Mouse (Mus musculus): ENCODE results near the gene Jmjd6. TPM values are rescaled to one million over a fixed set of nuclear protein-coding genes. Genes with fewer than 3 reads are reported as not detected.

Jmjd6 gene
- polyA plus RNA-seq, 1 experiment, result 66.5 TPM

GRCm38 (mm10) chr11:116847187-116848085 is 4.2 kb upstream of the Jmjd6 start:
- Histone ChIP-seq H3K27ac (ENCODE audit: control insufficient read depth, insufficient read depth, low read depth, low read length) (no peak overlapping the region), H3K36me3 (ENCODE audit: control insufficient read depth, insufficient read depth, low read length) (peaks cover 4% of the 10 kb centered on the region), H3K4me3 (ENCODE audit: control insufficient read depth, low read depth, low read length) (no peak overlapping the region), H3K27me3 (ENCODE audit: control insufficient read depth, insufficient read depth, low read length) (no peaks in the 10 kb centered on the region), H3K4me1 (ENCODE audit: control insufficient read depth, insufficient read depth, low read length) (peaks cover 3% of the 10 kb centered on the region)
- TF ChIP-seq POLR2A (IDR thresholded peaks at IDR 0.05; ENCODE audit: control insufficient read depth, low read depth, low read length), result no peak
- no peak for TF ChIP-seq CTCF (IDR thresholded peaks at IDR 0.05; ENCODE audit: control insufficient read depth, insufficient read depth, insufficient replicate concordance, low read depth, low read length)

DNA sequence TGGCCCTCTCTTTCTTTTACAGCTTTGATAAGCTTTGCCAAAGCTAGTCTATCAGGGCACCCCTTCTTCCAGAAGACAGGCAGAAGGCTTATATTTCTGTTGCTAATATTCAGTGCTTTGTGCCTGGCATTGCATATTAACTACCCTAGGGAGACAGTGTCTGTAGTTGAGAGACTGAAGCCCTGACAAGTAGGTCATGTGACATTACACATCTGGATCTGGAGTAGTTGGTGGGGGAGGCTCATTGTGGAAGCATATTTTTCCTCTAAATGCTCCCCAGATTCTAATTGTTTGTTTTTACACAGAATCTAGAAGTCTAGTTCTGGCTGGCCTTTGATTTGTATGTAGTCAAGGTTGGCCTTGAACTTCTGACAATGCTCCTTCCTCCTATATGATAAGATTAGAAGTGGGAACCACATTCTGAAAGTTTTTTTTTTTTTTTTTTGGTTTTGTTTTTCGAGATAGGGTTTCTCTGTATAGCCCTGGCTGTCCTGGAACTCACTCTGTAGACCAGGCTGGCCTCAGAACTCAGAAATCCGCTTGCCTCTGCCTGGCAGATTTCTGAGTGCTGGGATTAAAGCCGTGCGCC is 3.4 kb upstream of the Jmjd6 start:
- Histone ChIP-seq H3K36me3 (ENCODE audit: control insufficient read depth, insufficient read depth, low read length) (peaks cover 5% of the 10 kb centered on the region), H3K27me3 (ENCODE audit: control insufficient read depth, insufficient read depth, low read length) (no peaks in the 10 kb centered on the region), H3K27ac (ENCODE audit: control insufficient read depth, insufficient read depth, low read depth, low read length) (no peak overlapping the region), H3K4me3 (ENCODE audit: control insufficient read depth, low read depth, low read length) (no peak overlapping the region), H3K4me1 (ENCODE audit: control insufficient read depth, insufficient read depth, low read length) (peaks cover 6% of the 10 kb centered on the region)
- TF ChIP-seq CTCF (IDR thresholded peaks at IDR 0.05; ENCODE audit: control insufficient read depth, insufficient read depth, insufficient replicate concordance, low read depth, low read length), result no peak
- no peak for TF ChIP-seq POLR2A (IDR thresholded peaks at IDR 0.05; ENCODE audit: control insufficient read depth, low read depth, low read length)

- TF ChIP-seq POLR2A (IDR thresholded peaks at IDR 0.05; ENCODE audit: control insufficient read depth, low read depth, low read length) (no peak; the same call in 1 of the 2 replicates), CTCF (IDR thresholded peaks at IDR 0.05; ENCODE audit: control insufficient read depth, insufficient read depth, insufficient replicate concordance, low read depth, low read length) (no peak)
- peaks cover 7% of the 10 kb centered on the region for H3K4me1 ChIP-seq (ENCODE audit: control insufficient read depth, insufficient read depth, low read length)
These were observed 553 bp downstream of the Jmjd6 start for GRCm38 (mm10) chr11:116842531-116843260.

DNA sequence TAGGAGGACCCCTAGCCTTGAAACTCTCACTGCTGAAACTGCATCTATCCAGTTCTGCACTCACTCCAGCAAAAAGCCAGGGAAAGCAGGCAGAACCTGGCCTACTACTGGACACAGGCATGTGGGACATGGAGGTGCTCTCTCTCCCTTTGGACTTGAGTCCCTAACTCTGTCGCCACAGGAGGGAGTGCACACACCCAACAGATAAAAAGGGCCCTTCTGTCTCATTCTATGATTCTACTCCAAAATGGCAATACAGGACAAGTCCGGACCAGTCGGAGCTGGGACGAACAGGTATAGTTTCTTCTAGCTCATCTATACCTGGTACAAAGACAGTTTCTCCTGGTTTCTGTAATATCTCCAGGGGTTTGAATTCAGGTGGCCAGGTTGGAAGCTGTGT is 2.5 kb downstream of the Jmjd6 start:
- H3K4me1 ChIP-seq (ENCODE audit: control insufficient read depth, insufficient read depth, low read length), result peaks cover 7% of the 10 kb centered on the region
- H3K27ac ChIP-seq (ENCODE audit: control insufficient read depth, insufficient read depth, low read depth, low read length), result no peak overlapping the region
- peaks cover 10% of the 10 kb centered on the region for H3K36me3 ChIP-seq (ENCODE audit: control insufficient read depth, insufficient read depth, low read length)
- no peaks in the 10 kb centered on the region for H3K27me3 ChIP-seq (ENCODE audit: control insufficient read depth, insufficient read depth, low read length)
- no peak for TF ChIP-seq POLR2A (IDR thresholded peaks at IDR 0.05; ENCODE audit: control insufficient read depth, low read depth, low read length)
- no peak for TF ChIP-seq CTCF (IDR thresholded peaks at IDR 0.05; ENCODE audit: control insufficient read depth, insufficient read depth, insufficient replicate concordance, low read depth, low read length)
- peak overlapping the region; percentile 52 for H3K4me3 ChIP-seq (ENCODE audit: control insufficient read depth, low read depth, low read length)

More at GRCm38 (mm10) chr11:116842531-116843260, 553 bp downstream of the Jmjd6 start:
- H3K36me3 ChIP-seq (ENCODE audit: control insufficient read depth, insufficient read depth, low read length), result peaks cover 8% of the 10 kb centered on the region
- no peaks in the 10 kb centered on the region for H3K27me3 ChIP-seq (ENCODE audit: control insufficient read depth, insufficient read depth, low read length)
- H3K4me3 ChIP-seq (ENCODE audit: control insufficient read depth, low read depth, low read length), result peak overlapping the region; percentile 92
- peak overlapping the region; percentile 96 for H3K27ac ChIP-seq (ENCODE audit: control insufficient read depth, insufficient read depth, low read depth, low read length)

DNA sequence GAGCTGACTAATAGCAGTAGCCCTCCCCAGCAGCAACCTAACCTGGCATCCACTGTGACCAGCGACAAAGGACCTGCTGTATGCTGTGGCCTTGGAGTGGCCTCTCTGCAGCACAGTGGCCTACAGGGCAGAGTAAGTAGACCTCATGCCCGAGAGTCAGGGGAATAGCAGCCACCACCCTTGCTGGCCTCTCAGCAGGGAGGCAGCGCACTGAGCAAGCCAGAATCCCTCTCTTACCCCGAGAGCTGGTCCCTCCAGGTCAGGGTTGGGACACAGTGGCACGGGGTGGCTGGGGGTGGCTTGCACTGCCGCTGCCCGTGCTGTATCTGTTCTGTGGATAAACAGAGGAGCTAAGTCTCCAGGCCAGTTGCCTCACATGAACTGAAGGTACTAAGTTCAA is 3.6 kb downstream of the Jmjd6 start:
- 0 out of 2 replicates have a peak overlapping the region, but pooled peaks have one; percentile 20 for H3K4me3 ChIP-seq (ENCODE audit: control insufficient read depth, low read depth, low read length)
- H3K27ac ChIP-seq (ENCODE audit: control insufficient read depth, insufficient read depth, low read depth, low read length), result peak overlapping the region; percentile 38
- no peak; the same call in 1 of the 2 replicates for TF ChIP-seq POLR2A (IDR thresholded peaks at IDR 0.05; ENCODE audit: control insufficient read depth, low read depth, low read length)
- TF ChIP-seq CTCF (IDR thresholded peaks at IDR 0.05; ENCODE audit: control insufficient read depth, insufficient read depth, insufficient replicate concordance, low read depth, low read length), result no peak
- H3K4me1 ChIP-seq (ENCODE audit: control insufficient read depth, insufficient read depth, low read length), result peaks cover 7% of the 10 kb centered on the region
- peaks cover 10% of the 10 kb centered on the region for H3K36me3 ChIP-seq (ENCODE audit: control insufficient read depth, insufficient read depth, low read length)
- H3K27me3 ChIP-seq (ENCODE audit: control insufficient read depth, insufficient read depth, low read length), result no peaks in the 10 kb centered on the region

DNA sequence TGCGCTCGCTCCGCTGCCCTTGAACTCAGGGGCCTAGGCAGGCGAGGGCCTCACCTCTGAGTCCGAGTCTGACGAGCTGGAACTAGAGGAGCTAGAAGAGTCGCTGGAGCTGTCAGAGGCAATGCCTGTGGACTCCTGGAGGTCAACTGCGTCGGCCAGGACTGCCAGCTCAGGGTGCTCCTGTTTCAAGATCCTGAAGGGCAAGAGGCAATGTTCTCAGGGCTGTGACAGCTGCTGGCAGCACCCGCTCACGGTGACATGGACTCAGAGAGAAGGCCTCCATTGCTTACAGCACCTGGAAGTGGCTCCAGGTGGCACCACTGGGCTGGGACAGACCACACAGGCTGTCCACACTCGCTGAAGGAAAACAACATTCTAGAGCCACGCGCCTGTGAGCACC is 4.3 kb downstream of the Jmjd6 start:
- Histone ChIP-seq H3K4me1 (ENCODE audit: control insufficient read depth, insufficient read depth, low read length) (peaks cover 7% of the 10 kb centered on the region), H3K27ac (ENCODE audit: control insufficient read depth, insufficient read depth, low read depth, low read length) (no peak overlapping the region), H3K27me3 (ENCODE audit: control insufficient read depth, insufficient read depth, low read length) (no peaks in the 10 kb centered on the region), H3K36me3 (ENCODE audit: control insufficient read depth, insufficient read depth, low read length) (peaks cover 10% of the 10 kb centered on the region), H3K4me3 (ENCODE audit: control insufficient read depth, low read depth, low read length) (no peak overlapping the region)
- TF ChIP-seq POLR2A (IDR thresholded peaks at IDR 0.05; ENCODE audit: control insufficient read depth, low read depth, low read length), result no peak
- TF ChIP-seq CTCF (IDR thresholded peaks at IDR 0.05; ENCODE audit: control insufficient read depth, insufficient read depth, insufficient replicate concordance, low read depth, low read length), result no peak

GRCm38 (mm10) chr11:116837441-116837840 is 5.8 kb downstream of the Jmjd6 start:
- no peak overlapping the region for H3K4me3 ChIP-seq (ENCODE audit: control insufficient read depth, low read depth, low read length)

More at GRCm38 (mm10) chr11:116837441-116837840, 5.8 kb downstream of the Jmjd6 start:
- no peak for TF ChIP-seq CTCF (IDR thresholded peaks at IDR 0.05; ENCODE audit: control insufficient read depth, insufficient read depth, insufficient replicate concordance, low read depth, low read length)
- no peak for TF ChIP-seq POLR2A (IDR thresholded peaks at IDR 0.05; ENCODE audit: control insufficient read depth, low read depth, low read length)
- peaks cover 9% of the 10 kb centered on the region for H3K36me3 ChIP-seq (ENCODE audit: control insufficient read depth, insufficient read depth, low read length)
- peaks cover 4% of the 10 kb centered on the region; the same call in 1 of the 2 replicates for H3K4me1 ChIP-seq (ENCODE audit: control insufficient read depth, insufficient read depth, low read length)
- no peaks in the 10 kb centered on the region for H3K27me3 ChIP-seq (ENCODE audit: control insufficient read depth, insufficient read depth, low read length)
- no peak overlapping the region for H3K27ac ChIP-seq (ENCODE audit: control insufficient read depth, insufficient read depth, low read depth, low read length)

Data from testis, adult 2 months (tissue).